Mouse (Mus musculus): ENCODE data around the gene Macf1. TPM values are rescaled to one million over a fixed set of nuclear protein-coding genes. Genes with fewer than 3 reads are reported as not detected.

Gene Macf1
- total RNA-seq, 2 experiments from 2014 or later = 271 to 291 TPM

DNA sequence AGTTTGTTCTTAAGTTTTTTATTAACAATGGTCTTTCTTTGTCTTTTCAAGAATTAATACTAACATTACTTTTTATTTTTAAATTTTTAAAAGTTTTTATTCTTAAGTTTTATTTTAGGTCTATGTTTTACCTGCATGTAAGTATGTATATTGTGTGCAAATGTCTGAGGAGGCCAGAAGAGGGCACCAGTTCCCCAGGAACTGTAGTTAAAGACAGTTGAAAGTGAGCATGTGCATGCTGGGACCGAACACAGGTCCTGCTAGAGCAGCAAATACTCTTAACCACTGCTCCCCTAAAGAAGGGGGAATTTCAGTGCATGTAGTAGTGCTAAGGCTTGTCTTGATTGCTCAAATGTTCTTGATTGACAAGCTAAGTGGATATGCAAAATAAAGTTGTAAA, 77.0 kb downstream of the Macf1 start:
- intact Hi-C loops (cut with DNase I) = loop anchor here (5.0 kb wide), 1 partner anchor 60 kb away; no protein-coding TSS in a partner anchor
- DNase-seq = no peak

GRCm38 (mm10) chr4:123605948-123606347, 78.2 kb downstream of the Macf1 start:
- intact Hi-C loops (cut with DNase I) = loop anchor here (5.0 kb wide), 1 partner anchor 61 kb away; no protein-coding TSS in a partner anchor
- DNase-seq = no peak

- no peak for DNase-seq
- intact Hi-C loops (cut with DNase I) = loop anchor here (5.0 kb wide), 1 partner anchor 62 kb away; no protein-coding TSS in a partner anchor
Observed at GRCm38 (mm10) chr4:123605309-123605708, 78.9 kb downstream of the Macf1 start.

- intact Hi-C loops (cut with DNase I) = no loop called here
- no peak for DNase-seq
Observed at GRCm38 (mm10) chr4:123602700-123603261, 81.4 kb downstream of the Macf1 start.

DNA sequence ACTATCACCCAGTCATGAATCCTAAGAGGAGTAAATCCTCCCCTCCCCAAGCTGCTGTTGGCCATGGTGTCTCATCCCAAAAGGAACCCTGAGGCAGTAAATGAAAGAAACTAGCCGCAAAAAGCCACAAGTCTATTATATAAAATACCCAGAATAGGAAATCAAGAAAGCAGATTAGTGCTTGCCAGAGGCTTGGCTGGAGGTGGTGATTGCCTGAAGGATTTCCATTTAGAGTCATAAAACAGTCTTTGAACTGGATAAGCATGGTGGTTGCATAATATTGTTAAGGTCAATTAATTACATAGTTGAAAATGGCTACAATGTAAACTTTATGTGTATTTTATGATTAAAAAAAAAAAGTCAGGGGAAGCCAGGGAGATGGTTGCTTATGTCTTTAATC, 83.1 kb downstream of the Macf1 start:
- intact Hi-C loops (cut with DNase I) = no loop called here
- DNase-seq = no peak

- intact Hi-C loops (cut with DNase I) = no loop called here
- DNase-seq = no peak
Observed at GRCm38 (mm10) chr4:123598519-123599228, 85.5 kb downstream of the Macf1 start.

DNA sequence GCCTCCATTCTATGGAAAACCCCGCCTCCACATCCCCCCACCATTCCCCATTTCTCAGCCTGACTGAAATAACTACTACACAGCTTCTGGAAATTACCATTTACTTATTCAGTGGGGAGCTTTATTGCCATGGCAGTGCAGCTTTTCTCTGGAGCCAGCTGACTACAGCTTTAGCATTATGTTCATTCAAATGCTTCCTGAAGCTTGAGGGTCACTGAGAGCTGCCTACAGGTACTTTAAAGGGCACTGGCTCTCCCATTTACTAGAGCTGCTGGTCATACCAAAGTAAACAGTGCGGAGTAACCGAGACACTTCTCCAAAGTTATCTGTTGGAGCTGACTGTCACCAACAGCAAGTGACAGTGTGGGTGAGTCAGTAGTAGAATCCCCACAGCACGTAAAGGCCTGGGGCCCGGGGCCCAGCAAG, 89.8 kb downstream of the Macf1 start:
- intact Hi-C loops (cut with DNase I) = no loop called here
- no peak for DNase-seq

GRCm38 (mm10) chr4:123593664-123594063, 90.5 kb downstream of the Macf1 start:
- peak in 1 of 2 experiments; percentile 49 for DNase-seq
- intact Hi-C loops (cut with DNase I) = no loop called here

DNA sequence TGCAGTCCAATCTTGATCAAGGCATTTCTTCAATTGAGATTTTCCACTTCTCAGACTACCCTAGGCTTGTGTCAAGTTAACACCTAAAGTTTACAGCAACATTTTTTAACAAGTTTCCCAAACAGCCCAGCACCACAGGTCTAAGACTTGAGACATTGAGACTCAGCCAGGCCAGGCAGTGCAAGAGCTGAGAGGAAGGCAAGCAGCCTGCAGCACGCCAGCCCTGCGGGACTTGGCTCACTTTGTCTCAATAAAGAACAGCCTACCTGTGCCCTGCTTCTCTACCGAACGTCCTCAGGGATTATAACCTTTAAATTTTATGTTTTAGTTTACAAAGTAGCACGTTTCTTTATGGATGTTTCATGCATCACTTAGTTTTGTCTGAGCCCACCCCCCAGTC, 92.1 kb downstream of the Macf1 start:
- intact Hi-C loops (cut with DNase I) = no loop called here
- DNase-seq = no peak

- no peak for DNase-seq
- intact Hi-C loops (cut with DNase I) = no loop called here
Observed at GRCm38 (mm10) chr4:123591026-123591635, 93.0 kb downstream of the Macf1 start.

GRCm38 (mm10) chr4:123589496-123589895, 94.7 kb downstream of the Macf1 start:
- no peak for DNase-seq
- intact Hi-C loops (cut with DNase I) = loop anchor here (2.0 to 5.0 kb wide), 3 partner anchors 35 to 287 kb away; no protein-coding TSS in a partner anchor

DNA sequence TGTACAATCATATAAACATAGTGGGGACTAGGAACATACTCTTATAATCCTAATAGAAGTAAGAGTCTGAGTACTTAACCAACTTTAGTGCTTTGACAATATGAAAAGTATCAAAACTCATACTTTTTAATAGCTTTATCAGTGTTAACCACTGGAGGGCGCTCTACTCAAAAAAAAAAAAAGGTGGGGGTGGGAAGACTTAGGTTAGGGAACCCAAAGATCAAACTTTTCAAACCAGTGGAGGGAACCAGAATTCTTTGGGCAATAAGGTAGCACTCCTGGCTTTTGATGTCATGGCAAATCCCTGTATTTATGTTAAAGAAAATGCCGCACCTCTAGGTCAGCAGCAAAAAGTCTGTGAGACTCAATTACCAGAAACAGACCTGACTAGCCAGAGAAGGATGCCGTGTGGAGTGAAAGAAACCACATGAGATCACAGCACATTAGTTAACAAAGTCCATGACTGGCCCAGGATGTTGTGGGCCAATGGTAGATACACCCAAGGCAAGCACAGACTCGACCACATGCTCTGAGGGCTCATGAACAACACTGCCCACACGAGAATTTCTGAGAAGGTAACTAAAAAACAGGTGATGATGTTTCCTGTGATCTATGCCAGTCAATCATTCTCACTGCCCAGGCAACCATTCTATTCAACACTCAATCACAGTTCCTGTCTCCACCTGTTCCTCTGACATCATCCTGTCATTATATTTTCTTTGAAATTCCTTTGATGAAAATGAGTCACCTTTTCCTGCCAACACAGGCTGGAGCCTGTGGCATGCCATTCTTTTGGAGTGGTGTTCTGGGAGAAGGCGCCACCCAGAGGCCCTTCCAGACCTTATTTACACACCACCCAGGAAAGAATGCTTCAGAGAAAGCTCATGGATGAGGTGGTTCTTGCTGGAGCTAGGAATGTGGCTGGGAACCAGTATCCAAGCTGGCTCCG, 95.5 kb downstream of the Macf1 start:
- intact Hi-C loops (cut with DNase I) = loop anchor here (1.0 to 5.0 kb wide), 4 partner anchors 36 to 286 kb away; no protein-coding TSS in a partner anchor
- DNase-seq = no peak

GRCm38 (mm10) chr4:123587616-123588015, 96.5 kb downstream of the Macf1 start:
- intact Hi-C loops (cut with DNase I) = loop anchor here (1.0 to 5.0 kb wide), 4 partner anchors 37 to 285 kb away; no protein-coding TSS in a partner anchor
- DNase-seq = no peak

- DNase-seq = no peak
- intact Hi-C loops (cut with DNase I) = loop anchor here (1.0 to 5.0 kb wide), 2 partner anchors 49 to 282 kb away; no protein-coding TSS in a partner anchor
Observed at GRCm38 (mm10) chr4:123584720-123585093, 99.5 kb downstream of the Macf1 start.

GRCm38 (mm10) chr4:123584084-123584719, 100.0 kb downstream of the Macf1 start:
- intact Hi-C loops (cut with DNase I) = loop anchor here (1.0 kb wide), 1 partner anchor 49 kb away; no protein-coding TSS in a partner anchor

DNA sequence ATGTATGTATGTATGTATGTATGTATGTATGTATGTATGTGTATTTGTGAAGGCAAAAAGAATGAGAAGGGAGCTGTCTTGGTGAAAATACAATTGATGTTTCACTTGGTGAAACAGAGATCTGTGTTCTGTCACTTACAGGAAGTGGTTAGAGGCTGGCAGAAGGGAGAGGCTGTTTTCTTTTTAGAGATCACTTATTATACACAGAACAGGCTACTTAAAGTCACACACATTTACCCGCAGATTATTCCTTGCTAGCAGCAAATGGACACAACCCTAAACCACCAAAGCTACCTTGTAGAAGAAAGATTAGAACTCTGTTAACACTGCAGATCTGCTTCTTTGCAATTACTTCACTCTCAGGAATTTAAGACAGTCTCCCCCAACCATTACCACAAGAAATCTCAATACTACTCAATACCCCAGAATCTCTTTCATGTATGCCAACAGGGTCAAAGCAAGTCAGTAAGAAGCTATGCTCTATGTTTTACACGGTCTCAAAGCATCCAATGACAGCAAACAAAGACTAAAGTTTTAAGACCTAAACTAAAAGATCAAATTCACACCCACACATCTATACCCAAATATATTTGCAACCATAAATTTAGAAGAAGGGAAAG, 106.6 kb downstream of the Macf1 start:
- DNase-seq = no peak
- intact Hi-C loops (cut with DNase I) = no loop called here

More at GRCm38 (mm10) chr4:123584084-123584719, 100.0 kb downstream of the Macf1 start:
- peak in 1 of 2 experiments; percentile 40 for DNase-seq

GRCm38 (mm10) chr4:123572434-123573336, 111.5 kb downstream of the Macf1 start:
- intact Hi-C loops (cut with DNase I) = no loop called here

GRCm38 (mm10) chr4:123571869-123572268, 112.3 kb downstream of the Macf1 start:
- DNase-seq = peak; percentile 36 to 43
- intact Hi-C loops (cut with DNase I) = no loop called here

More at GRCm38 (mm10) chr4:123572434-123573336, 111.5 kb downstream of the Macf1 start:
- peak; percentile 34 to 45 for DNase-seq

Measured in heart, postnatal 14 days (tissue).